Mouse (Mus musculus) CH12.LX (cell line): ENCODE results near the gene Foxp1. TPM values are rescaled to one million over a fixed set of nuclear protein-coding genes. Genes with fewer than 3 reads are reported as not detected.

Experiments
- DNase-seq: peaks from one replicate; pipeline ENCODE4 v3.0.0-alpha.2; 2013; ENCODE audit errors: extremely low read depth
- H3K27ac ChIP-seq: 2 replicates; pipeline ENCODE4 v1.5.1; 2012; ENCODE audit warnings: low read depth, mild to moderate bottlenecking, control low read depth, moderate library complexity; ENCODE audit not compliant: insufficient read depth
- H3K27me3 ChIP-seq: replicated peaks from 2 replicates; pipeline ENCODE3; 2012; ENCODE audit warnings: inconsistent platforms
- H3K36me3 ChIP-seq, 2 experiments: replicated peaks in 1 of 2; 2 replicates each; pipeline versions ENCODE3 to v1.6.1; 2012; ENCODE audit warnings: inconsistent platforms in 1 of 2, low read length in 1 of 2, mild to moderate bottlenecking in 1 of 2, mixed read lengths in 1 of 2, moderate library complexity in 1 of 2; ENCODE audit not compliant: control insufficient read depth in 1 of 2, insufficient read depth in 1 of 2
- H3K4me1 ChIP-seq, 2 experiments: 2 replicates each; pipeline ENCODE4 v1.6.1; 2012; ENCODE audit warnings: inconsistent platforms in 1 of 2, moderate library complexity in 1 of 2; ENCODE audit not compliant: insufficient read depth in 2 of 2, control insufficient read depth in 1 of 2
- H3K4me2 ChIP-seq: 2 replicates; pipeline ENCODE4 v1.6.1; 2012; ENCODE audit warnings: low read depth, mild to moderate bottlenecking, control low read depth; ENCODE audit not compliant: poor library complexity, insufficient read depth, severe bottlenecking
- H3K4me3 ChIP-seq, 3 experiments: fragments of 150-350 bp in 1 of 3; sonication (generic) in 1 of 3; replicated peaks in 1 of 3; 2 replicates each; pipeline versions ENCODE3 to v1.5.1; 2011 to 2012; ENCODE audit warnings: low read depth in 2 of 3, low read length in 2 of 3, mild to moderate bottlenecking in 2 of 3, moderate library complexity in 2 of 3, control low read depth in 1 of 3, improper control_type of control experiment in 1 of 3, inconsistent platforms in 1 of 3, mixed read lengths in 1 of 3; ENCODE audit not compliant: poor library complexity in 1 of 3
- H3K79me2 ChIP-seq: replicated peaks from 2 replicates; pipeline ENCODE4 v1.6.1; 2012; ENCODE audit warnings: mild to moderate bottlenecking, moderate library complexity; ENCODE audit not compliant: control insufficient read depth, poor library complexity, insufficient read depth, severe bottlenecking; ENCODE audit errors: extremely low read depth
- H3K9ac ChIP-seq: 2 replicates; pipeline ENCODE4 v1.6.1; 2012; ENCODE audit warnings: low read depth, mild to moderate bottlenecking, control low read depth, moderate library complexity; ENCODE audit not compliant: insufficient read depth
- H3K9me3 ChIP-seq: replicated peaks from 2 replicates; pipeline ENCODE3; 2012; ENCODE audit warnings: low read length, inconsistent platforms, mixed read lengths
- BHLHE40 ChIP-seq: IDR thresholded peaks from 2 replicates; pipeline ENCODE4 v1.6.1; 2011; ENCODE audit warnings: mild to moderate bottlenecking, low read depth, low read length, improper control_type of control experiment
- CHD1 ChIP-seq: IDR thresholded peaks from 2 replicates; pipeline ENCODE4 v1.6.1; 2012; ENCODE audit warnings: low read depth, low read length, improper control_type of control experiment, inconsistent platforms
- CHD2 ChIP-seq: IDR thresholded peaks from 2 replicates; pipeline ENCODE4 v1.6.1; 2011; ENCODE audit warnings: low read length, improper control_type of control experiment
- CTCF ChIP-seq, 2 experiments: IDR thresholded peaks in 1 of 2; conservative IDR thresholded peaks in 1 of 2; 2 replicates each; pipeline ENCODE4 v1.5.1; 2011 to 2012; ENCODE audit warnings: low read depth in 2 of 2, low read length in 2 of 2, improper control_type of control experiment in 1 of 2, inconsistent platforms in 1 of 2, mild to moderate bottlenecking in 1 of 2, moderate library complexity in 1 of 2
- E2F4 ChIP-seq: IDR thresholded peaks from 2 replicates; pipeline ENCODE4 v1.6.1; 2011; ENCODE audit warnings: low read depth, low read length, improper control_type of control experiment; ENCODE audit not compliant: insufficient replicate concordance
- EP300 ChIP-seq: IDR thresholded peaks from 2 replicates; pipeline ENCODE4 v1.6.1; 2011; ENCODE audit warnings: low read length, improper control_type of control experiment
- ETS1 ChIP-seq: conservative IDR thresholded peaks from 2 replicates; pipeline ENCODE4 v1.6.1; 2012; ENCODE audit warnings: low read depth, mild to moderate bottlenecking, inconsistent platforms, low read length, improper control_type of control experiment, moderate library complexity
- GABPA ChIP-seq: IDR thresholded peaks from 2 replicates; pipeline ENCODE4 v1.6.1; 2012; ENCODE audit warnings: low read depth, low read length, improper control_type of control experiment, inconsistent platforms; ENCODE audit not compliant: insufficient replicate concordance
- HCFC1 ChIP-seq: IDR thresholded peaks from 2 replicates; pipeline ENCODE4 v1.6.1; 2012; ENCODE audit warnings: low read depth, mild to moderate bottlenecking, inconsistent platforms, low read length, improper control_type of control experiment
- JUND ChIP-seq: conservative IDR thresholded peaks from 2 replicates; pipeline ENCODE4 v1.6.1; 2011; ENCODE audit warnings: low read depth, low read length, improper control_type of control experiment
- MAFK ChIP-seq: IDR thresholded peaks from 2 replicates; pipeline ENCODE4 v1.6.1; 2011; ENCODE audit warnings: low read length, improper control_type of control experiment; ENCODE audit not compliant: insufficient replicate concordance
- MAZ ChIP-seq: IDR thresholded peaks from 2 replicates; pipeline ENCODE4 v1.6.1; 2012; ENCODE audit warnings: low read depth, mild to moderate bottlenecking, inconsistent platforms, low read length, improper control_type of control experiment, moderate library complexity
- MEF2A ChIP-seq: IDR thresholded peaks from 2 replicates; pipeline ENCODE4 v1.6.1; 2014; ENCODE audit warnings: low read depth, mild to moderate bottlenecking, inconsistent platforms, low read length, improper control_type of control experiment, borderline replicate concordance
- MXI1 ChIP-seq: IDR thresholded peaks from 2 replicates; pipeline ENCODE4 v1.6.1; 2011; ENCODE audit warnings: mild to moderate bottlenecking, low read depth, low read length, improper control_type of control experiment
- MYC ChIP-seq: IDR thresholded peaks from 2 replicates; pipeline ENCODE4 v1.6.1; 2011; ENCODE audit warnings: low read depth, mild to moderate bottlenecking, improper control_type of control experiment, low read length
- NRF1 ChIP-seq: IDR thresholded peaks from 2 replicates; pipeline ENCODE4 v1.6.1; 2014; ENCODE audit warnings: low read depth, mild to moderate bottlenecking, inconsistent platforms, low read length, improper control_type of control experiment, moderate library complexity
- PAX5 ChIP-seq: IDR thresholded peaks from 2 replicates; pipeline ENCODE4 v1.6.1; 2012; ENCODE audit warnings: low read length, inconsistent platforms, mixed read lengths
- SMC3 ChIP-seq: IDR thresholded peaks from 2 replicates; pipeline ENCODE4 v1.6.1; 2011; ENCODE audit warnings: low read depth, low read length, improper control_type of control experiment
- TBP ChIP-seq: conservative IDR thresholded peaks from 2 replicates; pipeline ENCODE4 v1.6.1; 2011; ENCODE audit warnings: low read depth, low read length, improper control_type of control experiment
- TCF12 ChIP-seq: IDR thresholded peaks from 2 replicates; pipeline ENCODE4 v1.6.1; 2014; ENCODE audit warnings: low read depth, mild to moderate bottlenecking, inconsistent platforms, low read length, improper control_type of control experiment
- UBTF ChIP-seq: IDR thresholded peaks from 2 replicates; pipeline ENCODE4 v1.6.1; 2012; ENCODE audit warnings: low read depth, mild to moderate bottlenecking, inconsistent platforms, low read length, improper control_type of control experiment, moderate library complexity
- USF1 ChIP-seq: IDR thresholded peaks from 2 replicates; pipeline ENCODE4 v1.6.1; 2014; ENCODE audit warnings: low read depth, mild to moderate bottlenecking, inconsistent platforms, low read length, improper control_type of control experiment
- USF2 ChIP-seq: conservative IDR thresholded peaks from 2 replicates; pipeline ENCODE4 v1.6.1; 2011; ENCODE audit warnings: low read depth, low read length, improper control_type of control experiment
- ZC3H11A ChIP-seq: IDR thresholded peaks from 2 replicates; pipeline ENCODE4 v1.6.1; 2012; ENCODE audit warnings: low read depth, mild to moderate bottlenecking, inconsistent platforms, low read length, improper control_type of control experiment
- ZKSCAN1 ChIP-seq: IDR thresholded peaks from 2 replicates; pipeline ENCODE4 v1.6.1; 2012; ENCODE audit warnings: low read depth, inconsistent platforms, low read length, improper control_type of control experiment, borderline replicate concordance
- ZNF384 ChIP-seq: IDR thresholded peaks from 2 replicates; pipeline ENCODE4 v1.6.1; 2012; ENCODE audit warnings: low read depth, low read length, improper control_type of control experiment, inconsistent platforms
- dilution Hi-C: fragments of 300-500 bp; cut with MboI; formaldehyde crosslinking; loops from 2 replicates; pipeline ENCODE4 v1.14.3; 2020; ENCODE audit warnings: low sequenced_read_pairs; ENCODE audit not compliant: extremely low pct_unique_long_range_greater_than_20kb, extremely low pct_ligation_motif_present
- in situ Hi-C: fragments of 300-500 bp; cut with MboI; formaldehyde crosslinking; loops from 3 replicates; pipeline ENCODE4 v1.14.3; 2019; ENCODE audit warnings: low sequenced_read_pairs, low pct_ligation_motif_present, low pct_unique_long_range_greater_than_20kb, mixed read lengths
- polyA plus RNA-seq: library from polyadenylated mRNA; unstranded; fragments of >175 nt; gene quantifications from 2 replicates; pipeline ENCODE4 v1.2.1, GENCODE M21; 2012; ENCODE audit warnings: low read depth; ENCODE audit not compliant: insufficient read length
- total RNA-seq, 2 experiments: library from RNA; depleted of rRNA; stranded (reverse); fragments of 300-350 nt in 1 of 2; fragments of >200 nt in 1 of 2; gene quantifications; 2 replicates each; pipeline ENCODE4 v1.2.3; 2012 to 2014

The Foxp1 gene
- total and polyA plus RNA-seq, 3 experiments = 66.5 to 105 (median 87.4) TPM

GRCm38 (mm10) chr6:99335174-99335830 lies 187.2 kb downstream of the Foxp1 start (continued):
- TF ChIP-seq MAFK (no peak), GABPA (no peak)

- DNase-seq = no peak
- H3K79me2 ChIP-seq = peaks cover 14% of the 10 kb centered on the region
- H3K9me3 ChIP-seq = no peaks in the 10 kb centered on the region
- no peaks in the 10 kb centered on the region for H3K27me3 ChIP-seq
- H3K36me3 ChIP-seq = peaks cover 2% of the 10 kb centered on the region in 2 experiments
- H3K4me3 ChIP-seq = no peak overlapping the region
- peak overlapping the region; percentile 93 for H3K9ac ChIP-seq
- in situ Hi-C loops = no loop called here
- H3K4me1 ChIP-seq = peaks cover 29 to 69% of the 10 kb centered on the region in 2 experiments
- dilution Hi-C loops = no loop called here
- H3K4me2 ChIP-seq = peak overlapping the region; percentile 98
- H3K27ac ChIP-seq = peak overlapping the region; percentile 89
- peak; percentile 58; the same call in 1 of the 2 replicates for TF ChIP-seq ZNF384
- no peak for TF ChIP-seq CHD1
- no peak for TF ChIP-seq USF1
- TF ChIP-seq UBTF = no peak
- no peak for TF ChIP-seq MAZ
- no peak for TF ChIP-seq HCFC1
- TF ChIP-seq ZC3H11A = no peak
- TF ChIP-seq CTCF (conservative IDR thresholded peaks at IDR 0.05 in 1 of 2, IDR thresholded peaks at IDR 0.05 in 1 of 2; ENCODE audit: low read depth in 2 of 2, low read length in 2 of 2) = no peak
- no peak for TF ChIP-seq MEF2A
- no peak for TF ChIP-seq MAFK
- TF ChIP-seq USF2 = no peak
- no peak for TF ChIP-seq E2F4
- no peak for TF ChIP-seq PAX5
- no peak for TF ChIP-seq CHD2
- no peak for TF ChIP-seq NRF1
- no peak for TF ChIP-seq MYC
- TF ChIP-seq MXI1 = no peak
- TF ChIP-seq EP300 = peak; percentile 56; the same call in 1 of the 2 replicates
- no peak for TF ChIP-seq ZKSCAN1
- 0 out of 2 replicates have a peak, but pooled peaks have one; percentile 20 for TF ChIP-seq JUND
- no peak for TF ChIP-seq TBP
- 0 out of 2 replicates have a peak, but pooled peaks have one; percentile 14 for TF ChIP-seq BHLHE40
- TF ChIP-seq GABPA = no peak
- TF ChIP-seq TCF12 = no peak
- no peak for TF ChIP-seq ETS1
- TF ChIP-seq SMC3 = no peak
Observed at GRCm38 (mm10) chr6:99334255-99334654, 188.3 kb downstream of the Foxp1 start.
